Mouse (Mus musculus) liver, adult 2 months (tissue): ENCODE measurements around the gene Mmp1b.

Source experiments
- CTCF ChIP-seq: fragments of 200-500 bp; IDR thresholded peaks from 2 replicates; pipeline ENCODE4 v1.5.1; 2011; ENCODE audit warnings: low read depth, low read length, control low read depth
- POLR2A ChIP-seq: fragments of 200-500 bp; IDR thresholded peaks from 2 replicates; pipeline ENCODE4 v1.6.1; 2011; ENCODE audit warnings: low read length, control low read depth; ENCODE audit not compliant: insufficient read depth; ENCODE audit errors: extremely low read depth

DNA sequence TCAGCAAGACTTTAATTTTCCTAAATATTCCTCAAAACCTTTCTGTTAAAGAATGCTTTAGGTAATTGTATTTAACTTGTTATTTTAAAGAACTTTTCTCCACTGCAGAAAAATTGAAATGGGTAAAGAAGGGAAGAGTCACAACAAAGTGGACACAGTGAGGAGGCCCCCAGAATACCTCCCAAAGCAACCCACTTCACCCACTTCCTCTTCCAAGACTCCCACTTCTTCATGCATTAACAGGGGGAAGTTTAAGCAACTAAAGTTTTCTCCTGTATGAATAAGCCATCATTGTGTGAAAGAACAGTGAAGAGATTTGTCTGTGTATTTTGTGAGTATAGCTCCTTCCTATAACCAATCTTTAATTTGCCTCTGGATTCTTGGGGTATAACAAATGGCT lies 43.7 kb downstream of the Mmp1b start, which contains the start of gene Mmp12:
- TF ChIP-seq POLR2A (no peak), CTCF (no peak)
